Mouse (Mus musculus): ENCODE data around the gene Ghrl.
"Not testable (repeated sequence)": the region's sequence is repeated elsewhere in the genome, so short reads cannot be mapped to it uniquely, and the experiment has no call there.

The Ghrl gene

GRCm38 (mm10) chr6:113672029-113672428 lies 47.7 kb downstream of the Ghrl start:
- DNase-seq (ENCODE audit: inconsistent age in 2 of 2, low spot score in 1 of 2) = not testable (repeated sequence)

- DNase-seq (ENCODE audit: inconsistent age in 2 of 2, low spot score in 1 of 2) = no peak
These were observed 49.9 kb downstream of the Ghrl start for GRCm38 (mm10) chr6:113669821-113670220.

- peak; percentile 59 to 84 for DNase-seq (ENCODE audit: inconsistent age in 2 of 2, low spot score in 1 of 2)
These were observed 51.2 kb downstream of the Ghrl start for GRCm38 (mm10) chr6:113668287-113669154.

GRCm38 (mm10) chr6:113667611-113668122 lies 52.0 kb downstream of the Ghrl start:
- no peak for DNase-seq (ENCODE audit: inconsistent age in 2 of 2, low spot score in 1 of 2)

Data from adrenal gland, adult (tissue).